Mouse (Mus musculus): ENCODE measurements around the gene Rabl2. TPM values are rescaled to one million over a fixed set of nuclear protein-coding genes. Genes with fewer than 3 reads are reported as not detected.

Gene Rabl2
- polyA plus RNA-seq, 1 experiment from 2014 or later, result 38.0 TPM

DNA sequence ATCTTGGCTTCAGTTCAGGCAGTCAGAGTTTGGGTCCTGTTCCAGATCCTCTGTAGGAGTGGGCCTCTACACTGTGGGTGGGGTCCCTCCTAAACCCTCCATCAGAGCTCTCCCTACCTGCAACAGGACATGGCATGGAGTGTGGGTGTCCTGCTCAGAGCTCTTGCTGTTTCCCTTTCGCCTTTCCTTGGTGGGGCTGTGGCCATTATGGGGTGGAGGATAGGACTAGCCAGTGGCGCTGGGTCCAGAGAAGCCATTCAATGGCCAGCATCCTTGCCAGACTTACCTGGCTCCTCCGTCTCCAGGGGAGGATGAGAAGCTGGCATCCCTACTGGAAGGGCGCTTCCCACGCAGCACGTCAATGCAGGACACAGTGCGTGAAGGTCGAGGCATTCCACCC lies 44.4 kb downstream of the Rabl2 start:
- WGBS, result 60% methylated on average over 8 of the region's 8 CpGs
- 0 out of 2 replicates have a peak, but pooled peaks cover 7% of the 10 kb centered on the region for H3K36me3 ChIP-seq (ENCODE audit: insufficient read depth, low read length)
- peaks cover 4% of the 10 kb centered on the region; the same call in 1 of the 2 replicates for H3K27me3 ChIP-seq (ENCODE audit: insufficient read depth, low read length)
- no peaks in the 10 kb centered on the region for H3K9me3 ChIP-seq (replicated peaks; ENCODE audit: low read length)
- no peak overlapping the region for H3K9ac ChIP-seq (ENCODE audit: low read depth, low read length)
- TF ChIP-seq CTCF (IDR thresholded peaks at IDR 0.05; ENCODE audit: low read depth), result no peak
- DNase-seq (ENCODE audit: low spot score) (no peak), ATAC-seq (replicated peaks; ENCODE audit: low FRiP score, low read depth) (no peak)
- H3K4me1 ChIP-seq (replicated peaks; ENCODE audit: insufficient read depth, low read length), result no peaks in the 10 kb centered on the region; the same call in 1 of the 2 replicates
- no peak overlapping the region for H3K27ac ChIP-seq
- no peak overlapping the region; the same call in 1 of the 2 replicates for H3K4me3 ChIP-seq (replicated peaks; ENCODE audit: low read depth, low read length)
- peak overlapping the region; percentile 59 for H3K4me2 ChIP-seq (ENCODE audit: low read length)

DNA sequence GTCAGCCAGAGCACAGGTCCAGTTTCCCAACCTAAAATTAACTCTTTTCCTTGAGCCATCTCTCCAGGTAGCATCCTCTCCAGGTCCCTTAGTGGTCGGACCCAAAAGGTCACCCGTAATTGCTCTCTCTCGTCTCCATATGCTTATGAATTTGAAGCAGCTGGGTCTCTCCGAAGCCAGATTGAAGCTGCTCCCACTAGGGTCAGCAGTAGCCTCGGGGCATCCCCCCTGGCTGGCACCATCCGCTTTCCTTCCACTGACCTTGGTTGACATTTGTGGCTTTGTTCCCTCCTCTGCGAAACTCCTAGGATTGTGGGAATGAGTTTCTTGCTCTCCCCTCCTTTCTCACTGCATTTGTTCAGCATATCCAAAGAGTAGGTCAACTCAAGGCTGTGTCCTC lies 47.6 kb downstream of the Rabl2 start:
- WGBS, result 87% methylated on average over 7 of the region's 7 CpGs
- Histone ChIP-seq H3K4me3 (replicated peaks; ENCODE audit: low read depth, low read length) (no peak overlapping the region), H3K36me3 (ENCODE audit: insufficient read depth, low read length) (no peaks in the 10 kb centered on the region), H3K9ac (ENCODE audit: low read depth, low read length) (no peak overlapping the region), H3K27me3 (ENCODE audit: insufficient read depth, low read length) (peaks cover 4% of the 10 kb centered on the region; the same call in 1 of the 2 replicates), H3K4me1 (replicated peaks; ENCODE audit: insufficient read depth, low read length) (no peaks in the 10 kb centered on the region; the same call in 1 of the 2 replicates), H3K9me3 (replicated peaks; ENCODE audit: low read length) (no peaks in the 10 kb centered on the region), H3K4me2 (ENCODE audit: low read length) (no peak overlapping the region), H3K27ac (no peak overlapping the region)
- ATAC-seq (replicated peaks; ENCODE audit: low FRiP score, low read depth) (no peak), DNase-seq (ENCODE audit: low spot score) (no peak)
- TF ChIP-seq CTCF (IDR thresholded peaks at IDR 0.05; ENCODE audit: low read depth), result no peak

DNA sequence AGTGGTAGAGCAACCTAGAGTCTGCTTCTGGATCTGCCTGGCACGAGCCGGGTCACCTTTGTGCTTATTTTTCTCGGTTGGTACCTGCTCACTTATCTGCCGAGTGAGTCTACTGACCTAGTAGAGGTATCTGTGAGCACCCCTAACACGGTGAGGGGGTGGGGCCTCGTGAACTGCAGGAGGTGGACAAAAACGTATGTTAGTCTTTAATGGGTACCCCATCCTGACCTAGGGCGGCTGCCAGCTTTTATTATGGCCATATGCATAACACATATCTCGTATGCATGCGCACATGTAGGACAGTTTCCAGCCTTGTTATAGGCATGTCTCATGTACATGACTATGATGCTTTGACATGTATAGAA lies 57.9 kb downstream of the Rabl2 start:
- DNase-seq (ENCODE audit: low spot score) (no peak), ATAC-seq (replicated peaks; ENCODE audit: low FRiP score, low read depth) (no peak)
- H3K36me3 ChIP-seq (ENCODE audit: insufficient read depth, low read length), result no peaks in the 10 kb centered on the region
- no peak overlapping the region for H3K27ac ChIP-seq
- TF ChIP-seq CTCF (IDR thresholded peaks at IDR 0.05; ENCODE audit: low read depth), result no peak
- no peaks in the 10 kb centered on the region for H3K4me1 ChIP-seq (replicated peaks; ENCODE audit: insufficient read depth, low read length)
- no peaks in the 10 kb centered on the region for H3K27me3 ChIP-seq (ENCODE audit: insufficient read depth, low read length)
- H3K4me2 ChIP-seq (ENCODE audit: low read length), result no peak overlapping the region
- no peaks in the 10 kb centered on the region for H3K9me3 ChIP-seq (replicated peaks; ENCODE audit: low read length)
- H3K9ac ChIP-seq (ENCODE audit: low read depth, low read length), result no peak overlapping the region
- 89% methylated on average over 10 of the region's 10 CpGs for WGBS
- no peak overlapping the region for H3K4me3 ChIP-seq (replicated peaks; ENCODE audit: low read depth, low read length)

DNA sequence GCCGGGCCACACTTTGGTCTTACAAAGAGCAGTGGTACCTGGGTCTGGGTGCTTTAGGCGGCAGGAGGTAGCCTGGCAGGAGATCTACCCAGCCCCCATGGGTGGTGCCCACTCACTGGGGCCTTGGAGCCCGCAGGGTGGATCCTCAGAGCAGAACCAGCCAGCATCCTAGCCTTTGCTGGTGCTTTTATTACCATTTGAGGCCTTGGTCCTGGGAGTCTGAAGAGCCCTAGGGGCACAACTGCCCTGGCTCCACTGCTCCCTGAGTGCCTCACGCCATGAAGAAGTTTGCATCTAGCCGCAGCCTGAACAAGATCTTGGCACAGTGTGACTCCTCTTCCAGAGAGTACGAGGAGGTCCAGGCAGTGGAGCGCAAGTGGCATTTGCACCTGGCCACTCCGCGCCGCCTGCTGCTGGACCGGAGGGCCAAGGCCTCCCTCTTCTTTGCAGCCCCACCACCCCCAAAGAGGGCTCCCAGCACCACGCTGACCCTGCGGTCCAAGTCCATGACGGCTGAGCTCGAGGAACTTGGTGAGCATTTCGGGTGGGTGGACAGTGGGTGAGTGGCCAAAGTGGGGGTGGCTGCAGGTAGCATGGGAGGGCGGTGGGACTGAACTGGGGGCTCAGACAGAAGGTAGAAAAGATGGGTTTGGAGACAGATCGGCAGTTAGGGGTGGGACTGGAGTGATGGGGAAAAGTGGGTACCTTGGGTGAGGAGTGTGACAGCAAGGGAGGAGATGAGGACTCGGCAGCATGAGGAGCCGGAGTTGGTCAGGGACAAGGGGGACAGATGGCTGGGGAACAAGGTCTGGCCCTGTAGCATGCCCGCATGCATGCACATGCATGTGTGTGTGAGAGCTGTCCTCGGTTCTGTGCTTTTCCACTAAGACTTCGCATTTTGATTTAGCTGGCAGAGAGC lies 58.5 kb downstream of the Rabl2 start:
- H3K27me3 ChIP-seq (ENCODE audit: insufficient read depth, low read length), result no peaks in the 10 kb centered on the region
- H3K36me3 ChIP-seq (ENCODE audit: insufficient read depth, low read length), result no peaks in the 10 kb centered on the region
- H3K4me3 ChIP-seq (replicated peaks; ENCODE audit: low read depth, low read length), result no peak overlapping the region
- ATAC-seq (replicated peaks; ENCODE audit: low FRiP score, low read depth) (no peak), DNase-seq (ENCODE audit: low spot score) (no peak)
- no peak overlapping the region for H3K9ac ChIP-seq (ENCODE audit: low read depth, low read length)
- 77% methylated on average over 23 of the region's 23 CpGs for WGBS
- H3K27ac ChIP-seq, result no peak overlapping the region
- TF ChIP-seq CTCF (IDR thresholded peaks at IDR 0.05; ENCODE audit: low read depth), result no peak
- peak overlapping the region; percentile 15; the same call in 1 of the 2 replicates for H3K4me2 ChIP-seq (ENCODE audit: low read length)
- H3K9me3 ChIP-seq (replicated peaks; ENCODE audit: low read length), result no peaks in the 10 kb centered on the region
- no peaks in the 10 kb centered on the region for H3K4me1 ChIP-seq (replicated peaks; ENCODE audit: insufficient read depth, low read length)

Other genes with a start within 250 kb of the Rabl2 start
- 46.1 and 48.1 TPM in 2 replicates for gene Lmf2, start 236.3 kb downstream of the Rabl2 start, polyA plus RNA-seq (2015; fragmentation: Nextera tagmentation; extraction: Ambion mirVana)
- gene Ncaph2, start 236.2 kb downstream of the Rabl2 start, polyA plus RNA-seq (2015; fragmentation: Nextera tagmentation; extraction: Ambion mirVana), result 100 and 108 TPM in 2 replicates
- gene Sco2, start 218.1 kb downstream of the Rabl2 start, polyA plus RNA-seq (2015; fragmentation: Nextera tagmentation; extraction: Ambion mirVana), result 11.7 and 12.6 TPM in 2 replicates
- 1.7 and 2.1 TPM in 2 replicates for gene Tymp, start 214.9 kb downstream of the Rabl2 start, polyA plus RNA-seq (2015; fragmentation: Nextera tagmentation; extraction: Ambion mirVana)
- gene Odf3b, start 212.6 kb downstream of the Rabl2 start, polyA plus RNA-seq (2015; fragmentation: Nextera tagmentation; extraction: Ambion mirVana), result 0.68 and 0.87 TPM in 2 replicates
- gene Klhdc7b, start 207.0 kb downstream of the Rabl2 start, polyA plus RNA-seq (2015; fragmentation: Nextera tagmentation; extraction: Ambion mirVana), result not detected in 2 replicates
- gene Syce3, start 181.4 kb downstream of the Rabl2 start, polyA plus RNA-seq (2015; fragmentation: Nextera tagmentation; extraction: Ambion mirVana), result not detected in 2 replicates
- 23.7 and 26.2 TPM in 2 replicates for gene Cpt1b, start 166.1 kb downstream of the Rabl2 start, polyA plus RNA-seq (2015; fragmentation: Nextera tagmentation; extraction: Ambion mirVana)
- 1.5 and 1.7 TPM in 2 replicates for gene C730034F03Rik, start 162.3 kb downstream of the Rabl2 start, polyA plus RNA-seq (2015; fragmentation: Nextera tagmentation; extraction: Ambion mirVana)
- gene Gm44502, start 162.2 kb downstream of the Rabl2 start, polyA plus RNA-seq (2015; fragmentation: Nextera tagmentation; extraction: Ambion mirVana), result not detected in 2 replicates
- 64.5 and 65.1 TPM in 2 replicates for gene Chkb, start 162.0 kb downstream of the Rabl2 start, polyA plus RNA-seq (2015; fragmentation: Nextera tagmentation; extraction: Ambion mirVana)
- 0.34 and 0.55 TPM in 2 replicates for gene Mapk8ip2, start 138.0 kb downstream of the Rabl2 start, polyA plus RNA-seq (2015; fragmentation: Nextera tagmentation; extraction: Ambion mirVana)
- 13.0 and 13.9 TPM in 2 replicates for gene Arsa, start 114.5 kb downstream of the Rabl2 start, polyA plus RNA-seq (2015; fragmentation: Nextera tagmentation; extraction: Ambion mirVana)
- gene Shank3, start 92.3 kb downstream of the Rabl2 start, polyA plus RNA-seq (2015; fragmentation: Nextera tagmentation; extraction: Ambion mirVana), result 1.0 and 1.2 TPM in 2 replicates
- gene Acr, start 23.6 kb downstream of the Rabl2 start, polyA plus RNA-seq (2015; fragmentation: Nextera tagmentation; extraction: Ambion mirVana), result not detected in 2 replicates
- 0.19 and 0.20 TPM in 2 replicates for gene Syt10, start 249.9 kb upstream of the Rabl2 start, polyA plus RNA-seq (2015; fragmentation: Nextera tagmentation; extraction: Ambion mirVana)